Mouse (Mus musculus) stomach, embryonic 16.5 days (tissue): ENCODE data around the gene Prss46. TPM values are rescaled to one million over a fixed set of nuclear protein-coding genes. Genes with fewer than 3 reads are reported as not detected.
"Not testable (repeated sequence)": the region's sequence is repeated elsewhere in the genome, so short reads cannot be mapped to it uniquely, and the experiment has no call there.

ENCODE experiments used
- ATAC-seq: fragments of 200-750 bp; cut with Nextera tagmentation; 2 replicates; pipeline ENCODE4 v1.8.0; 2017; ENCODE audit warnings: moderate number of reproducible peaks, moderate TSS enrichment; ENCODE audit not compliant: insufficient read depth, low FRiP score
- H3K27ac ChIP-seq: fragments of 300-500 bp; sonication (generic); 2 replicates; pipeline ENCODE4 v1.5.1; 2014; ENCODE audit warnings: low read length
- H3K27me3 ChIP-seq: fragments of 300-500 bp; sonication (generic); 2 replicates; pipeline ENCODE4 v1.6.1; 2014; ENCODE audit warnings: low read length, control low read depth, mixed read lengths; ENCODE audit not compliant: control insufficient read depth, insufficient read depth
- H3K36me3 ChIP-seq: fragments of 300-500 bp; sonication (generic); 2 replicates; pipeline ENCODE4 v1.6.1; 2014; ENCODE audit warnings: low read length; ENCODE audit not compliant: control insufficient read depth, insufficient read depth
- H3K4me1 ChIP-seq: fragments of 300-500 bp; sonication (generic); 2 replicates; pipeline ENCODE4 v1.6.1; 2014; ENCODE audit warnings: low read length, control low read depth, mixed read lengths; ENCODE audit not compliant: control insufficient read depth, insufficient read depth
- H3K4me2 ChIP-seq: fragments of 300-500 bp; sonication (generic); 2 replicates; pipeline ENCODE4 v1.6.1; 2014; ENCODE audit warnings: low read depth, low read length, mixed read lengths
- H3K4me3 ChIP-seq: fragments of 300-500 bp; sonication (generic); replicated peaks from 2 replicates; pipeline ENCODE4 v1.5.1; 2014; ENCODE audit warnings: mild to moderate bottlenecking, low read length
- H3K9ac ChIP-seq: fragments of 300-500 bp; sonication (generic); 2 replicates; pipeline ENCODE4 v1.6.1; 2014; ENCODE audit warnings: low read length
- H3K9me3 ChIP-seq: fragments of 300-500 bp; sonication (generic); replicated peaks from 2 replicates; pipeline ENCODE4 v1.6.1; 2016; ENCODE audit warnings: low read length, control low read depth; ENCODE audit not compliant: control insufficient read depth
- WGBS: fragments of 180-500 bp; shearing (Covaris S2); extraction: QIAGEN DNeasy Blood & Tissue Kit; methylation state at CpG from one replicate; pipeline ENCODE4 v1.1.7; 2014; 5-methylcytosine and 5-hydroxymethylcytosine counted together
- polyA plus RNA-seq: library from polyadenylated mRNA; unstranded; fragments of >200 nt; fragmentation: Nextera tagmentation; extraction: Ambion mirVana; gene quantifications from 2 replicates; pipeline ENCODE4 v1.2.1, GENCODE M21; 2015

Prss46 gene
- not detected in 2 replicates for polyA plus RNA-seq

DNA sequence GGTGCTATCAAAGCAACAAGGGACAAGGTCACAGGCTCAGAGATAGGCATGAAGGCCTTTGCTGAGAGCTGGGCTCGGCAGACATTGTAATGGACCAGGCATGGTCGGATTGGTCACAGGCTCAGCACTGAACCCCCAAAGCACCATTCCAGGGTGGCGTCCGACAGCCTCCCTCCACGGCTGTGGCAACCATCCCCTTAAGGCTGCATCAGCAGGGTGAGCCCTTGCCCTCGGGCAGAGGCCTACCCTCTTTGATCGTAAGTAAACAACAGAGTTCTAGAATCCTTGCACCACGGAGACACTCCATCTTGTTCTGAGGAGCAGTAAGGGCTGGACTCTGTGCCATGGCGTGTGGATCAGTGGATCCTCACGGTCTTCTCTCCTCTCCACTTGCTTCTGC is at the start of gene Prss46:
Gene Prss46, plus strand, starts transcription at position 301 of the 400 bp plus-strand sequence.
- H3K9me3 ChIP-seq = no peaks in the 10 kb centered on the region
- ATAC-seq = no peak
- H3K4me2 ChIP-seq = no peak within 1 kb of the TSS
- no peaks in the 10 kb centered on the region for H3K4me1 ChIP-seq
- no peaks in the 10 kb centered on the region for H3K27me3 ChIP-seq
- no peak within 1 kb of the TSS for H3K9ac ChIP-seq
- H3K27ac ChIP-seq = no peak within 1 kb of the TSS
- H3K36me3 ChIP-seq = no peaks in the 10 kb centered on the region
- no peak within 1 kb of the TSS for H3K4me3 ChIP-seq
- 79% methylated on average over 10 of the region's 10 CpGs for WGBS

GRCm38 (mm10) chr9:110797013-110797412 is 47.3 kb upstream of the Prss46 start:
- no peaks in the 10 kb centered on the region for H3K4me1 ChIP-seq
- H3K4me2 ChIP-seq = no peak overlapping the region
- no peak overlapping the region for H3K9ac ChIP-seq
- no peaks in the 10 kb centered on the region for H3K27me3 ChIP-seq
- no peak for ATAC-seq
- WGBS = 82% methylated on average over 10 of the region's 10 CpGs
- H3K27ac ChIP-seq = no peak overlapping the region
- no peak overlapping the region for H3K4me3 ChIP-seq
- no peaks in the 10 kb centered on the region for H3K9me3 ChIP-seq
- H3K36me3 ChIP-seq = no peaks in the 10 kb centered on the region

DNA sequence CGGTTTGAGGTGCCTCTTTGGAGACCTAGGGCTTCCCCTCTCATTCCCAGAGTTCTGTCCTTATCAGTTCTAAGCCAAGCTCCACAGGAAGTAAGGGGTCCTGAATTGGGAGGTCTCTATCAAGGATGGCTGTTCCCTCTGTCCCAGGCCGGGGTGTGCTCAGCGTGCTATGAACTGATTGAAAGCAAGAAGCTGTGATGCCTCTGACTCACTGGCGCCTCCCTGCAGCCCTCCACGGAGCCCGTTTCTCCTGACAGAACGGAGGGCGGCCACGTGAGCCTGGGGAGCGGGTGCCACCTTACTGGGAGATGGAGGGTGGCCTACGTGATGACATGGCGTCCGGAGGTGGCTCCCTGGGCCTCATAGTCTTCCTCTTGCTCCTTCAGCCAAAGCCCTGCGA is 46.4 kb upstream of the Prss46 start, which contains the start of gene Prss42:
Gene Prss42, plus strand, starts transcription at position 301 of the 400 bp plus-strand sequence.
- no peak within 1 kb of the TSS for H3K4me2 ChIP-seq
- ATAC-seq = no peak
- H3K9ac ChIP-seq = no peak within 1 kb of the TSS
- WGBS = 92% methylated on average over 14 of the region's 14 CpGs
- H3K27ac ChIP-seq = no peak within 1 kb of the TSS
- no peaks in the 10 kb centered on the region for H3K27me3 ChIP-seq
- H3K4me3 ChIP-seq = no peak within 1 kb of the TSS
- no peaks in the 10 kb centered on the region for H3K4me1 ChIP-seq
- H3K36me3 ChIP-seq = no peaks in the 10 kb centered on the region
- H3K9me3 ChIP-seq = no peaks in the 10 kb centered on the region

DNA sequence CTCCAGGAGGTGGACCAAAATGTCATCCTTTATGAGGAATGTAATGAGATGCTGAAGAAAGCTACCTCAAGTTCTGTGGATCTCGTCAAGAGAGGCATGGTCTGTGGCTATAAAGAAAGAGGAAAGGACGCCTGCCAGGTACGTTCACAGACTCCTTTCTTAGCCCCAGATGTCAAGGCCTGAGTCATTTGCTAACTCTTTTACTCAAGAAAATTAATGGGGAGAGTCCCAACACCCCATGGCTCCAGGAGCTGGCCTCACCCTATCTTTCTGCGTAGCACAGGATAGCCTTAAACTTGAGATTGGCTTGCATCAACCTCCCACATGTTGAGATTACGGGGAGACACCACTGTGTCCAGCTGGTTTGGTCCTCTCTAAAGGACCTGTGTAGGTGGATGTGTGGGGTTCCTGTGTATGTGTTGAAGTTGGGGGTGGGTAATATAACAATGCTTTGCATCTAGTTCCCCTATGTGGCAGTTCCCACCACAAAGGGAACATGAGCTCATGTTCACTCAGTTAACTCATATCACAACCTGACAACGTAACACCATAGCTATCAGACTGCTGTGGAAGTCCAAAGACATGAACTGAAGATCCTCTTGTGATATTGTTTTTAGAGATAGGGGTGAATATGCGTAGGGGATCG is 43.3 kb upstream of the Prss46 start:
- H3K27ac ChIP-seq = no peak overlapping the region
- no peaks in the 10 kb centered on the region for H3K27me3 ChIP-seq
- no peak overlapping the region for H3K4me3 ChIP-seq
- 89% methylated on average over 8 of the region's 8 CpGs for WGBS
- H3K9me3 ChIP-seq = no peaks in the 10 kb centered on the region
- H3K9ac ChIP-seq = no peak overlapping the region
- H3K4me1 ChIP-seq = no peaks in the 10 kb centered on the region
- no peak overlapping the region for H3K4me2 ChIP-seq
- H3K36me3 ChIP-seq = no peaks in the 10 kb centered on the region
- no peak for ATAC-seq

GRCm38 (mm10) chr9:110803294-110803693 is 41.0 kb upstream of the Prss46 start:
- H3K36me3 ChIP-seq = no peaks in the 10 kb centered on the region
- H3K27ac ChIP-seq = no peak overlapping the region
- H3K4me1 ChIP-seq = no peaks in the 10 kb centered on the region
- no peaks in the 10 kb centered on the region for H3K9me3 ChIP-seq
- no peak for ATAC-seq
- H3K9ac ChIP-seq = no peak overlapping the region
- no peaks in the 10 kb centered on the region for H3K27me3 ChIP-seq
- H3K4me2 ChIP-seq = no peak overlapping the region
- no peak overlapping the region for H3K4me3 ChIP-seq
- 64% methylated on average over 4 of the region's 4 CpGs for WGBS

DNA sequence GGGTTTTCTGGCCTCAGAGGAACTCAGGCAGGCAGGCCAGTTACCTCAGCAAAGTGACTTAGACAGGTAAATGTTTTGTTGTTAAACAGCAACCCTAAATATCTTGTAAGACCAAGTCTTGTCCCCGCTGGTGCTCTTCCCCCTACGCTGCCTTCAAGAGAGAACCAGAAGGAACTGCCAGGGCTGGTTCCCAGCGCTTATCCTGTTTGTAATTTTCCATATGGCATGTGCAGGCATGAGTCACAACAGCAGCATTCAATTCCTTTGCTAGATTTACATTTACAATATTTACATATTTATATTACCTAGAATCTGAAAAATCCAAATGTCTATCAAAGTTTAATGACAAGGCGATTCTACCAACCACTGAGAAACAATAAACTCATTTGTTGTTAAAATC is 34.3 kb upstream of the Prss46 start:
- Histone ChIP-seq H3K4me3 (no peak overlapping the region), H3K9me3 (no peaks in the 10 kb centered on the region), H3K27ac (no peak overlapping the region), H3K27me3 (no peaks in the 10 kb centered on the region), H3K4me2 (no peak overlapping the region), H3K4me1 (no peaks in the 10 kb centered on the region), H3K9ac (no peak overlapping the region), H3K36me3 (no peaks in the 10 kb centered on the region)
- no peak for ATAC-seq
- WGBS = 76% methylated on average over 4 of the region's 4 CpGs

GRCm38 (mm10) chr9:110813789-110814188 is 30.5 kb upstream of the Prss46 start, which contains the start of gene Prss44:
Prss44 (plus strand) TSS chr9:110813994.
- ATAC-seq = no peak
- no peaks in the 10 kb centered on the region for H3K9me3 ChIP-seq
- no peaks in the 10 kb centered on the region for H3K4me1 ChIP-seq
- WGBS = 53% methylated on average over 18 of the region's 18 CpGs
- H3K4me3 ChIP-seq = no peak within 1 kb of the TSS
- H3K36me3 ChIP-seq = no peaks in the 10 kb centered on the region
- no peak within 1 kb of the TSS for H3K27ac ChIP-seq
- no peak within 1 kb of the TSS for H3K4me2 ChIP-seq
- no peaks in the 10 kb centered on the region for H3K27me3 ChIP-seq
- H3K9ac ChIP-seq = no peak within 1 kb of the TSS

DNA sequence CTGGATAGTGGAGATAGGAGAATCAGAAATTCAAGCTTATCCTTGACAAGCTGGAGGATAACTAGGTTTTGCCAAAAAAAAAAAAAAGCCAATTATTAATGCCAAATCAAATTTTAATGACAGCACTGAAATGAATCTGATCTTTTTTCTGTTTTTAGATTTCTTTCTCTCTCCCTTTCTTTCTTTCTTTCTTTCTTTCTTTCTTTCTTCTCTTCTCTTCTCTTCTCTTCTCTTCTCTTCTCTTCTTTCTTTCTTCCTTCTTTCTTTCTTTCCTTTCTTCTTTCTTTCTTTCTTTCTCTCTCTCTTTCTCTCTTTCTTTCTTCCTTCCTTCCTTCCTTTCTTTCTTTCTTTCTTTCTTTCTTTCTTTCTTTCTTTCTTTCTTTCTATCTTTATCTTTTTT is 23.8 kb upstream of the Prss46 start:
- not testable (repeated sequence) for H3K4me3 ChIP-seq, H3K27me3 ChIP-seq, H3K4me2 ChIP-seq, H3K9me3 ChIP-seq, ATAC-seq, H3K27ac ChIP-seq, H3K36me3 ChIP-seq, H3K9ac ChIP-seq, H3K4me1 ChIP-seq

DNA sequence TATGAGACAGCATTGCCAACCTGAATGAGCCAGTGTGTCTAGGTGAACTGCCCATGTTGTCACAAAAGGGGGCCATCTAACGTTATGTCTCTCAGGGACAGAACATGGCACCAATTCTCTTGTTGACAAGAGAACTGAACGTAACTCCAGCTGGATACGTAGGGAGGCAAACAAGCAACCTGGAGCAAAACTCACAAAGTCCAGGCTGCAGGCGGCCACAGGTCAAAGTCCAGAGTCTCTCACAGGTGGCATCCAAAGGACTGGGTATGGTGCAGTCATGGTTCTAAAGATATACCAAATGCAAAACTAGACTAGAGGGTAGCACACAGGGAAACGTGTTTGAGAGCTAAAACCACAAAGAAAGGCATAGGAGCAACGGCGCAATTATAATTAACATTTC is 22.9 kb upstream of the Prss46 start:
- Histone ChIP-seq H3K4me2 (no peak overlapping the region), H3K36me3 (no peaks in the 10 kb centered on the region), H3K4me1 (no peaks in the 10 kb centered on the region), H3K4me3 (no peak overlapping the region), H3K9ac (no peak overlapping the region), H3K27me3 (no peaks in the 10 kb centered on the region), H3K9me3 (no peaks in the 10 kb centered on the region), H3K27ac (no peak overlapping the region)
- WGBS = 70% methylated on average over 7 of the region's 7 CpGs
- ATAC-seq = no peak
